Mouse (Mus musculus) frontal cortex, adult 2 months (tissue): Measurements from ENCODE around the gene Phactr3. TPM values are rescaled to one million over a fixed set of nuclear protein-coding genes. Genes with fewer than 3 reads are reported as not detected.

Experiments used
- DNase-seq, 2 experiments: peaks; one replicate each; pipeline ENCODE4 v3.0.0; 2022; ENCODE audit warnings: low spot score in 1 of 2; ENCODE audit errors: extremely low spot score in 1 of 2
- polyA plus RNA-seq: library from polyadenylated mRNA; depleted of rRNA; stranded (reverse); fragments of >200 nt; gene quantifications from 2 replicates; pipeline ENCODE4 v1.2.3, GENCODE M21; 2012

The Phactr3 gene
- polyA plus RNA-seq, 1 experiment = 139 TPM

DNA sequence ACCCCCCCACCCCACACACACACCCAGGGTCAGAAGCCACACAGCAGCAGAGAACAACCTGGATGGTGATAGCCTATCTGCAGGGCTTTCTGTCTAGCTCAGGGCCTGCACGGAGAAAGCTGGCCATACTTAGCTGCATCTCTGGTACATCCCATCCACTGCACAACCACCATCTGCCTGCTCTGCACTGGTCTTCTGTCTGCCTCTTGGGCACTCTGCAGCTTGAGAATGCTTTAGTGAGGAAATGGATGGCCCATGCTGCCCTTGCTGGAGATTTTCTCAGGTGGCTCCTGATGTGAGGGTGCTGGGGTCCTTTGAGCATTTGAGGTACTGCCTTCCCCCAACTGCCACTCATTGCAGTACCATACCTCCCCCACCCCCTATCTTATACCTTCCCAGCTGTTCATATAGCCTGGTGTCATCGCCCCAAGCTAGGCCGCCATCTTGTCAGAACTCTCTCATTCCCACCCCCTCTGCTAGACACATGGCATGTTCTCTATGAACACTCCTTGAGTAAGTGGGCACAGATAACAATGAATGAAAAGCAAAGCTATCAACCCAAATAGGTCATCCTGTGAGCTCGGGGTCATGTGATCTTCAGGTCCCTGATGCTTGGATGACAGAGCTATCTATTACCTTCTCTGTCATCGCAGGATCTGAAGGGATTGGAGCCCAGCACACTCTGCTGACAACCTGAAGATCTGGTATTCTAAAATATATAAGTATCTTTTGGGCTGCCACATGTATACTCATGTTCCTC lies 13.0 kb downstream of the Phactr3 start:
- DNase-seq = no peak

DNA sequence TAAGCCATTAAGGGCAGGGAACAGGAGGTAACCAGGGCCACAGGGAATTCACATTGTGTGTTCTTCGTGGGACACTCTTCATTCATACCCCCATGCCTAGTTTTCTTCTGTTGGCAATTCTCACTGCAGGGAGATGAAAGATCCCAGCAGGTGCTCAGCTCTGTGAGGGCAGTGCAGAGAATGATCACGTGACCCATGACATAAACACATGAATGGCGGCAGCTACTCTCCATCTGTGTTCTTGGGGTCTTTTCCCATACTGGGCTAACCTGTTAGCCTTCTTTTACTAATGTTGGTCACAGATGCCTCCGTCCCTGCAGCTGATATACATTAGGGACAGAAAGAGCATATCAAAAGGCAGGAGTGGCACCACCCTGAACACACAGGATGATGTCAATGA lies 16.9 kb downstream of the Phactr3 start:
- no peak for DNase-seq

DNA sequence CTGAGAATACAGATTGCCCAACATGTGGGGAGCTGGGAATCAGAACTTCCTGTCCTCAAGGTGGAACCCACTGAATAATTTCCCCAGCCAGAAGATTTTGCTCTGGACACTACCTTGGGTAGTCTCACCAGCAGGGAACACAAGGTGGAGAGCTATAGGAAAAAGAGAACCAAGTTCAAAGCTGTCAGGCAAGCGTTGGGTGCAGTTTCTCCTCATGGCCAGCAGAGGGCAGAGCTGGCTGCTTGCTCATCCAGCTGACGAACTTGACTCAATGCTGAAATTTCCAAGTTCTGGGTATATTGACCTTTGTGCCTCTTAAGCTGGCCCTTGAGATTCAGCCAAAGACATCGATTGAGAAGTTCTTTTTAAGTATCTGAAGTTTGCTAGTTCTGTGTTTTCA lies 18.7 kb downstream of the Phactr3 start:
- DNase-seq = peak in 1 of 2 experiments; percentile 84

DNA sequence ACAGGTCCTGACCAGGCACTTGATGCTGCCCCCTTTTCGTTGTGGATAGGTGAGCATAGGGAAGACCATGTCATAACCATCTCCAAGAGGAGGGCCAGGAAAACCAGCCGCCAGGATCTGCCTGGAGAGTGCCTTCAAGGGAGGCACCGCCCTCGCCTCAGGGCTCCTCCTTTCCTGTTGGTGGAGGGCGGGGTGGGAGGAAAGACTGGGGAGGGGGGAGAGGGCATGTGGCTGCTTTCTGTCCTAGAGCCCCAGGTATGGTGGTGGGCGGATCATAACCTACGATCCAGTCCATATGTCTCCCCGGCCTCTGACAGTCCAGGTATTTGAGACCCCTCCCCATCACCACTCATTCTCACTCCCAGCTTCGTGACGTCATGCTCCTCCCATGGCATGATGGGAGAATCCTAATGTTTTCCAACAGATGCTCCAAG lies 22.7 kb downstream of the Phactr3 start:
- DNase-seq = peak; percentile 55 to 89

DNA sequence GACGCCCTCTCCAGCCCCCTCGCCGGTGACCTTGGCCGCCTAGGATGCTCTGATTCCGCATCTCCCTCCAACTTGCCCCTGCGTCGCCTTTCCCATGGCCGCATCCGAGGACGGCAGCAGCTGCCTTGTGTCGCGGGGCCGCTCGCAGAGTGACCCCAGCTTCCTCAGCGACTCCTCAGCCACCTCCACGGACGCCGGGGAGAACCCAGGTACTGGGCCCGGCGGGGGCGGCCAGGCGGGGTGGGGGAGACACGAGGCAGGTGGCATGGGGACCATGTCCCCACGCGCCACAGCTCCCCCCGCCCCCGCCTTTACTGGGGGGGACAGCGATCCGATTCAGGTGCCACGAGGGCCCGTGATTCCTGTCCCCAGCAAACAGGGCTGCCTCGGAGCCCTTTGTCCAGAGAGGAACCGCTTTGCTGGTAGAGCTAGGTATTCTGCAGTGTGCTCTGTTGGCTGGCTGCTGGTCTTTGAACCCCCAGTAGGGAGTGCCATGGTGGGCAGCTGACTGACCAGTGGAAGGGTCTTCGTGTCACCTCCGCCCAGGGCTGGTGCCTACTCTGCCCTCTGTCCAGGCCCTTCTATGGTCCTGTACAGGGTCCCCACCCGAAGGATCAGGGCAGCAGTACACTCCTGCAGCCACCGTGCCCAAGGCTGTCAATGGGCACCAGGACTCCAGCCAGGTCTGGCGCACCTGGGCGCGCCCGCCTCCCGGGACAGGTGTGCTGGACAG lies 23.7 kb downstream of the Phactr3 start:
- peak in 1 of 2 experiments; percentile 42 for DNase-seq

DNA sequence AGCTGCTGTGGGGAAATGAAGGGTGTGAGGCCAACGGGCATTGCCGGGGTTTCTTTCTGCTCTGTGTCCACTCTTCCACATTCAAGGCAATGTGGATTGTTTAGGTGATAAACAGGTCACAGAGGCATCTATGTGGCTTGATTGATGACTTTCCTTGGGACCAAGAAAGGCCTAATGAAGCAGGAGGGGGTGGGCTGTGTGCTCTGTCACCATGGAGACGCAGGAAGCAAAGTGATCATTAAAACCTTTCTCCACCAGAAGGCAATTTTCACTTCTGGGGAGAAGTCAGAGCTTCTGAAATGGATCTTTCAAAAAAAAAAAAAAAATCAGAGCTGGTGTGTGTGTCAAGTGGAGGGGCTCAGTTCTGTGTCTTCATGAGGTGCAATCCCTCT lies 24.2 kb downstream of the Phactr3 start:
- DNase-seq = peak in 1 of 2 experiments; percentile 51

DNA sequence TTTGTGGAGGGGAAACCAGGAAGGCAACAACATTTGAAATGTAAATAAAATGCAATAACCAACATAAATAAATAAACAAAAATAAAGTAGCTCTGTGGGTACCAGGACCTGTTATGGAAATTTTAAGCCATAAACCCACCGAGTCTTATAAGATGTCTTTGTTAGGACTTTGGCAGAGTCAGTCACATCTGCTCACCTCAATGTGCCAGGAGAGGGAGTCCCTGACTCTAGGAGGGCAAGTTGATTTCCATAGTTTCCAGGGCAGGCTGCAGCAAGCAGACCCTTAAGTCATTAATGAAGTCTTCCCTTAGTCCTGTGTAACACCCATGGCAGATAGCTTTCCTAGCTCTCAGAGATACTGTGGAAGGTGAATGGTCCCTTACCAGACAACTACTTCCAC lies 25.1 kb downstream of the Phactr3 start:
- DNase-seq = no peak

DNA sequence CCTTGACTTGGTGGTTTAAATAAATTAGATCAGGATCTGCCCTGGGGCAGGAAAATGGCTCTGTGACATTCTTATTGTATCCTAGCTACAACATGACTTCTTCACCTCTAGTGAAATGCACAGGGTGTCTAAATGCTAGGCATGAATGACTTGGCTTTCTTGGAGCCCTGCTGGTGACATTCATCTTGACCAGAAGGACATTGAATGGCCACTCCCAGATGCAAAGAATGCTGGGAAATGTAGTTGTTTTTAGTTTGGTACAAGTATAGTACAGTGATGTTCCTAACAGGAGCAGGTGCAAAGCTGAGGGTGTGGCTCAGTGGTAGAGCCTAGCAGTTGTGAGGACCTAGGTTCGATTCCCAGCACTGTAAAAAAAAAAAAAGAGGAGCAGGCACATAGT lies 30.5 kb downstream of the Phactr3 start:
- no peak for DNase-seq

DNA sequence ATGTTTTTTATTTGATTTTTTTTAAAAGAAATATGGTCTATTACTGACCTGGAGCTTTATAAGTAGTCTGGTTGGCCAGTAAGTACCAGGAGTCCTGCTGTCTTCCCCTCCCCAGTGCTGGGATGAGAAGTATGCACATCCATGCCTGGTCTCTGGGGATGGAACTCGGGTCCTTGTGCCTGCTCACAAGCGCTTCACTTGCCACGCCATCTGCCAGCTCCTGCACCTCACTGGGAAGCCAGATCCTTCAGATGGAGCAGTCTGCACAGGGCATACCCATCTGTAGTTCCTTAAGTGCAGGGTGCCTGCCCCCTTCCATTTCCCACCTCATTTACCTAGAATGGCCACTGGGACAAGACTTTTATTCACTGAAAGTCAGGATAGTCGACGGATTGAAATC lies 31.9 kb downstream of the Phactr3 start:
- no peak for DNase-seq

DNA sequence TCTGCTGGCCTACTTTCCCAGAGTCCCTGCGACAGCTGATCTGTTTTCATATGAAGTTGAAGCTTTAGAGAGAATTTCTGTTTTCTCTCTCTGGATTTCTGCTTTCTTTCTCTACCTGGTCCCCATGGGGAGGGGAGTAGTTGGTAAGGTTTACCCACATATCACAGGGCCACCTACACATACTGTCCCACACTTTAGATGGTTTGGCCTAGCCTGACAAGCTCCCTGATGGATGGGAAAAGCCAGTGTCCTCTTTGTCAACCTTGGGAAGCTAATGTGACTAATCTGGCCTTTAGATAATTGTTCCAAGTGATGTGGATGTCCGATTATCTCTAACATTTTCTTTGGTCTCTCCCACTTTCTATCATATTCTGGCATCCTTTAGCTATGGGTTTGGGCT lies 34.8 kb downstream of the Phactr3 start:
- no peak for DNase-seq

DNA sequence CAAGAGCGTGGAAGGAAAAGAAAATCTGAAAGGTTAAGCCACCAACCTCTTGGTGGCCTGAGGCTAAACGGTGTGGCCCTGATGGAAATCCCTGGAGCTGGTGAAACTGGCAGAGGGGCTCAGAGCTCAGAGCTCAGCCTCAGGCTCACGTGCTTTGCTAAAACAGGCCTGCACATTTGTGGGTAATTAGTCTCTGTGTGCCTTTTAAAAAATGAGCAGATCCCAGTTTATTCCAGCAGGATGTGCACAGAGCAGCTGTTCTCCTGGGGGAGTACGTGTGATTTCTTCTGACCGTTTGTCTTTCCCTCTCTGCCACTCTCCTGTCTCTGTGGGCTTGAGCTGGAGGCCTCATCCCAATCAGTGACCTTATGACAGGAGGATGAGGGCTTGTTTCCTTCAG lies 35.4 kb downstream of the Phactr3 start:
- peak in 1 of 2 experiments; percentile 57 for DNase-seq

DNA sequence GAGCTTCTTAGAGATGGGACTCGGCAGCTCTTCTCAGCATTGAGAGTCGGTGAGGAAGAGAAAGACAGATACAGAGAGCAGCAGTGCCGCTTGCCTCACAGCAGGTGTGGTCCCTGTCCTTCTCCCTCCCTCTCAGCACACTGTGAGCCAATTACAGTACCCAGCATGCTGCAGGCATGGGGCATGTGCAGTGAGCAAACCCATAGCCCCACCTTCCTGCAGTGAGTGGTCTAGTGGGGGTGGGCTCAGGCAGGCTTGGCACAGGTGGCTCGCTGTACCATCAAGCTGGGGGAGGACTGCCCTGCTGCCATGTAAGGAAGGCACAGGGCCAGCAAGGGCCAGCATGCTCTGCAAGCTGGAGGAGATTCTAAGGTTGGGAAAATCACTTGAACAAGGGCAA lies 35.8 kb downstream of the Phactr3 start:
- peak in 1 of 2 experiments; percentile 45 for DNase-seq

DNA sequence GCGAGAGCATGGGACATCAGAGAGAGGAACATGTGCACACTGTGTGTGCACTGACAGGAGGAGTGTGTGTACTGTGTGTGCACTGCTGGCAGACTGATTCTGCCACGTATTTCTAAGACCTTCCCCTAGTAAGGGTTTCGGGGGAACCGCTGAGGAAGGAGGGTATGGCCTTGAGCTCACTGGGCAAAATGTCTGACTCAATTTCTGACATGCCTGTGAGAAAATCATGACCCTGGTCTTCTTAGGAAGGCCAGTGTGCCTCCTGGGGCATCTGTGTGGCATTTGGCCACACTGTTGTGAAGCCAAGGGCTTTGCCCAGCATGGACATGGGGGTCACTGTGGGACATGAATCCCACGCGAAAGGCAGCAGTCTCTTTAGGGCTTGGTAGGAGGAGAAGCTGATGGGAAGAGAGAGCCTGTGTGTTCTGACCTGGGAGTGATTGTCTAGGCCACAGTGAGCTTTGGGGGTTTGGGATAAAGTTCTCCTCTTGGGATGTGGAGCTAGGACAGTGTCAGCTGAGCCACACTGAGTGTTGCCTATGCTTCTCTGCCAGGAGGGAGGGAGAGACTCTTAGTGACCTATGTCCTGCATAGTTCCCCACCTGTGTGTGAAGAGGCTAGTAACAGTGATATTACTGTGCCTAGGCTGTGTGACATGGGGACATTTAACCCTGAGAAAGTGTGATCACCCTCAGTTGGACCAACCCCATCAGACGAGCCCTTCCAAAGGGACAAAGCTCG lies 36.6 kb downstream of the Phactr3 start:
- no peak for DNase-seq

DNA sequence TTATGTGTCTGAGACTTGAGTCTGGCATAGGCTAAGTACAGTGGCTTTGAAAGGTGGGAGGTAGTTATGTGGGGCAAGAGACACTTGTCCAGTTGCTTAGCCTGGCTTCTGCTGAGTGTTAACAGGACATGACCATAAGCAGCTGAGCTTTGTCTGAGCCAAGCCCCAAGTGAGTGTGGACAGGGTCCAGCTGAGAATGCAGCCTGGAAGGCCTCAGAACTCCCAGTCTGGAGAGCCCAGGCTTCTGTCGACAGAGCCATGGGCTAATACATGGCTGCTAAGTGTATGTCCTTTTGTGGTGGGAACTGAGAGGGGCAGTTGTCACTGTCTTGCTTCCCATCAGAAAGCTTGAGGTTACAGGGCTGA lies 37.1 kb downstream of the Phactr3 start:
- DNase-seq = no peak

DNA sequence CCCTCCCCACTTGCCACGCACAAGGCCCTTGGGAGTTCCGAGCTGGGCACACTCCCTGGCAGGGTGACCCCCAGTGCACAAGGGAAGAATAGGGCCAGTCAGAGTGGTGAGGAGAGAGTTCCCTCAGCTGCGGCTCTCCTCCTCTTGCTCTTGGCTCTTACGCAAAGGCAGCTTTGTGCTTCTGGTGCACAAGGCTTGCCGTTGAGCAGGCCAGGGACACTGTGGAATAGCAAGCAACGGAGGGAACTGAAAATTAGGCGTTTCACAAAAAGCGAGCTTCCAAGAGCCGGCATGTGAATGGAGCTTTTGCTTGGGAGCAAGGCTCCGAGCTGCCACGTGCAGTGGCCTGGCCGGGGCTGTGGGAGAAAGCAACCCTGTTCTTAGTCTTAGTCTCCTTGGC lies 40.2 kb downstream of the Phactr3 start:
- DNase-seq = peak; percentile 74 to 78

DNA sequence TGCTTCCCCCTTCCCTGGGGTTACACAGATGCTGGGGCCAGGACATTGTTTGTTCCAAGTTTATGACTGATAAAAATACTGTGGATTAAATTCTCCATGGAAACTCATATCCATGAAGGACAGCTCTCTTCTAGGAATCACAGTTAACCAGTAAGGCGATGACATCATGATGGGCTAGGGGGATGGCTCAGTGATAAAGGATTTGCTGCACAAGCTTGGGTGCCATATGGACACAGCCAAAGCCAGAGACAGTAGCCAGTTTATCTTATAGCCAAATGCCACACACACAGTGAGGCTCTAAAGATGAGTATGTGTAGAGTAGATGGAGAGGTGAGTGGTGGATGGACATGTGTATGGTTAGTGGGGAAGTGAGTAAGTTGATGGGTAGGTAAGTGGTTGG lies 45.2 kb downstream of the Phactr3 start:
- DNase-seq = no peak

DNA sequence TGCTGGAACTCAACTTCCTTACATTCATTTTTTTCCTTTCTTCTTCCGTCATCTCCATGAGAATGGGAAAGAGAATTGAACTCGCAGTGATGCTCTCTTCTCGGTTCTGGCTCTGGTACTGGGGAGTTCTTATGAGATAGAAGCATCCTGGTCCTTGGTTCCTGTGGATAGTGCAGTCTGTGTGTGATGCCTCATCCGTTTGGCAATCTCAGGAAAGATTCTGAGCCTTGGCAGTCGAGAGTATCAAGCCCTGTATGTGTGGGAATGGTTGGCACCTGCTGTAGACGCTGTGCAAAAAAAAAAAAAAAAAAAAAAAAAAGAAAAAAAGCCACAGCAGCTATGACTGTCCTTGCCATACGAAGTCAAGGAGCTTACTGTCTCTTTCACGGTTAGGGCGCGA lies 47.2 kb downstream of the Phactr3 start:
- peak in 1 of 2 experiments; percentile 69 for DNase-seq

DNA sequence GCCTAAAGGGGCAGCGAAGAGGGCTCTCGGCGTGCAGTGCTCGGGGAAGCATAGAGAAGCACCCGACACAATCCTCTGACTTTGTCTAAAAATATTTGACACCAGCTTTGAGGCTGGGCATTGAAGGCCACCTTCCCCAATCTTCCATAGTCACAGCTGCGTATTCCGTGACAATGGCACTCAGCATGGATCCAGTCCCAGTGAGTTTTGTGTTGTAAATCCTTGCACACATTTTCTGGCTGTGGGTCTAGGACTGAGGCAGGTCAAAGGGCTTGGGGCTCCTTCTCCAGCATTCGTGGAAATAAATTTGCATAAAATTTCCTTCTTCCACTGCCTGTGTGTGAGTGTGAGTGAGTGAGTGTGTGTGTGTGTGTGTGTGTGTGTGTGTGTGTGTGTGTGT lies 51.2 kb downstream of the Phactr3 start:
- DNase-seq = no peak

DNA sequence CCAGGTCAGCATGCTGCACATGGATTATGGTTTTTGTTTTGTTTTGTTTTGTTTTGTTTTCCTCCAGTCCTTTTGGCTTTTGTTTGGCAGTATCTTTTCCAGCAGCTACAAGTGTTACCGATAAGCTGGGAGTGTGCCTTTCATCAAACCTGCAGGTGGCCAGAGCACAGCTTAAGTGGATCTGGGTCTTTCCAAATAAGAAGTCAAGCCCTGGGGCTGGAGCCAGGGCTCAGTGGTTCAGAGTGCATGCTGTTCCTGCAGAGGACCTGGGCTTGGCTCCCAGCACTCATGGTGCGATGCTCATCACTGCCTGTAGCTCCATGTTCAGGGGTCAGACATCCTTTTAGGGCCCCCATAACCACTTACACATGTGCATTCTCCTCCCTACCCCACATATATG lies 55.2 kb downstream of the Phactr3 start:
- DNase-seq = no peak

DNA sequence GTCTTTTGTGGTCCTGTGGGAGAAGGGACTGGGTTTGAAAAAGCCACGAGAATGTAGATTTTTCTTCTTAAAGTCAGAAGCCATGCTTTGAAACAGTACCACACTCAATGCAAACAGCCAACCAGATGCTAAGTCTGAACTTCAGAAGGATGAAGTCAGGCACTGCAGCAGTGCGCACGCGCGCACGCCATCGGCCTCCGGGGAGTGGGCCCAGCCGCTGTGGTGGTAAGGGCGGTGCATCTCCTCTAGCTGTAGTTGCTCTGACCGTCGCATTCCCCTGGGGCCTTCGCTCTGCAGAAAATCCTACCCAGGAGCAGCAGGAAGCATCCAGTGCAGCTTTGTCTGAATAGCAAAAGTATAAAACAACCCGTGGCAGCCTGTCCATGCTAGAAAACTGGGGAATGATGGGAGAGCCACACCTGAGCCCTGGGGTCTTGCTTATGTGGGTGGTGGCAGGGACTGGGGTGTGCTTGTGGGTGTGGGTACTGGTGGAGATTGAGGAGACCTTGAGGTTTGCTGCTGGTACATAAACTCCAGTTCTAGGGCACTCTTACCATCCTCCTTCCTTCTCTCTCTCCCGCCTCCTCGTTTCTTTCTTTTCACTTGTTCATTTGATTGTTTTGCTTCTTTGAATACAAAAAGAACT lies 56.6 kb downstream of the Phactr3 start:
- peak in 1 of 2 experiments; percentile 71 for DNase-seq

DNA sequence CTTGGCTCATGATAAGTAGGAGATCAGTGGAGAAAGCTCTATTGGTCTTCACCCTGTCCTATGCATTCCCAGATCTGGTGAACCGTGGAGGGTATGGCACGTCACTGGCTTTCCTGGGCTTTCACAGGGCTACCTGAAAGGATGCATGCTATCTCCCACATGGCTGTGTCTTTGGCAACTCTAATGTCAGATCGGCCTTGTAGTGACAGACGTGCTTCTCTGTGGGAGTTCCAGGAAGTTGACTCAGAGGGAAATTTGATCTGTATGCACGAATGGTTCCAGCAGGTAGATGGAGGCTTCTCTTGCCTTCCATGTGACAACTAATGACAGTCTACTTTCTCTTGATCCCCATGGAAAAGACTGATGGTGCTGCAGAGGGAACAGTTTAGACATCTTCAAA lies 65.5 kb downstream of the Phactr3 start:
- DNase-seq = no peak
